Mouse (Mus musculus) left cerebral cortex, postnatal 25 days (tissue): ENCODE results near the gene Cmpk1. TPM values are rescaled to one million over a fixed set of nuclear protein-coding genes. Genes with fewer than 3 reads are reported as not detected.
"Not testable (repeated sequence)": the region's sequence is repeated elsewhere in the genome, so short reads cannot be mapped to it uniquely, and the experiment has no call there.

Source experiments
- DNase-seq, 2 experiments: peaks; one replicate each; pipeline ENCODE4 v3.0.0; 2022; ENCODE audit warnings: low spot score in 2 of 2, mixed read lengths in 1 of 2
- intact Hi-C: fragments of 180-260 bp; cut with DNase I; formaldehyde crosslinking; loops from one replicate; pipeline ENCODE4 v1.15.1; 2025
- total RNA-seq, 2 experiments: library from RNA; stranded (reverse); gene quantifications; 2 replicates each; pipeline ENCODE4 v1.2.3; 2021

The Cmpk1 gene
- total RNA-seq, result 10 to 100 TPM; 81.5 to 91.3 TPM

GRCm38 (mm10) chr4:114986591-114987432, at the start of gene Cmpk1:
Cmpk1 (minus strand) TSS chr4:114987241.
- intact Hi-C loops, result loop anchor here (1.0 kb wide), 1 partner anchor 12 kb away; no protein-coding TSS in a partner anchor
- peak; percentile 83 to 86 for DNase-seq

- intact Hi-C loops, result no loop called here
- DNase-seq, result no peak
Measured at GRCm38 (mm10) chr4:115035043-115035442, 48.0 kb upstream of the Cmpk1 start.

DNA sequence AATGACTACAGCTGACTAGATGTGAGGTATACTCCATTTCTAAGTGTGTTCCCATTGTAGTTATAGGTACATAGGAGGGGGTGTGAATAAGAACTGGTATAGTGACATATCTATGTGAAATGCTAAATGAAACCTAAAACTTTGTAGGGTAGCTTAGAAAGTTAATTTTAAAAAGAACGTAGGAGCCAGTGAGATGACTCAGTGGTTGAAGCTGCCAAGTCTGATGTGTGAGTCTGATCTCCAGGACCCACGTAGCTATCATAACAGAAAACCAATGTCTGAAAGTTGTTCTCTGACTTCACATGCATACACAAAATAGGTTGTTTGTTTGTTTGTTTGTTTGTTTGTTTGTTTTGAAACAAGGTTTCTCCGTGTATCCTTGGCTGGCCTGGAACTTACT, 33.0 kb upstream of the Cmpk1 start:
- peak in 1 of 2 experiments; percentile 62 for DNase-seq
- intact Hi-C loops, result no loop called here

DNA sequence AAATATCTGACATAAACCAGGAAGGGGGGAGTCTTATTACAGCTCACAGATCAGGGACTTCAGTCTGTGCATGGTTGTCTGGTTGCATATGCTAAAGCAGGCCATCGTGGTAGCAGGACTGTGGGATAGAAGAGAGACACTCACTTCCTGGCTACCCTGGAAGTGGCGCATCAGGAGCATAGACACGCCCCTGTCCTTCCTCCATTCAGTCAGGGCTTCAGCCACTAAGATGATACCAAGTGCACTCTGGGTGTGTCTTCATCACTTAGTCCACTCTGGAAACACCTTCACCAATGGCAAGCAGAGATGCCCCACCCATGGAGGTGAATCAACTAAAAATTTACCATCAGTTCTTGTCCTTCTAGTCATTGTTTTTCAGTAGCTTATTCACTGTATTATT, 27.2 kb upstream of the Cmpk1 start:
- intact Hi-C loops, result no loop called here
- no peak for DNase-seq

- intact Hi-C loops, result no loop called here
- DNase-seq, result no peak
Measured at GRCm38 (mm10) chr4:115000429-115000795, 13.4 kb upstream of the Cmpk1 start.

DNA sequence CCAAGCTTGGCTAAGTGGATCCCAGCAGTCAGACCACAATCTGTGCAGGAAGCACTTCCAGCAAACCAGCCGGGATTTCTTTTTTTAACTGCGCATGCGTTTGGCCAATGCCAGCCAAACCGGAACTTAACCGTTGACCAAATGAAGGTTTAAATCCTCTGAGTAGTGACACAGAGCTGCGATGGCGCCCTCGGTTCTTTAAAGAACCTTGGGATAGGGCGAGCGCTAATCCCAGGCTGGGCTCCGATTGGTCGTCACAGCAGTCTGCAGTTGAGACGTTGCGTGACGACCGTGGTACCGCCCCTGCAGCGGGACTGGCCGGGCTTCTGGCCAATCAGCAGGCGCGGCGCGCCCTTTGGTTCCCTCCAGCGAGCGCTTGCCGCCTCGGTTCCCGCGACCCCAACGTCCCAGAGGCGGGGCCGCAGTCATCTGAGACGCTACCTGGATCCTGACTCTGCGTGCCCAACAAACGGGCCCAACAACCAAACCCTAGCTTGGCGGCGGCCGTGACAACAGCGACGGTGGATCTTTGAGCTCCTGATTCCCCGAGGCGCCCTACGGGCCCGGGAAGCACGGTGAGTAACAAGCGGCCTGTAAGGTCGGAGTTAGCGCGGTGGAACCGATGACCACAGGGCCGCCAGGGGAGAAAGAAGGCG, 12.9 kb upstream of the Cmpk1 start, which contains the start of gene Stil:
Gene Stil, plus strand, starts transcription at position 387 of the 656 bp plus-strand sequence.
- DNase-seq, result peak; percentile 94 to 99
- intact Hi-C loops, result loop anchor here (1.0 to 5.0 kb wide), 2 partner anchors 13 to 97 kb away; partner anchors contain the start of gene Cmpk1

DNA sequence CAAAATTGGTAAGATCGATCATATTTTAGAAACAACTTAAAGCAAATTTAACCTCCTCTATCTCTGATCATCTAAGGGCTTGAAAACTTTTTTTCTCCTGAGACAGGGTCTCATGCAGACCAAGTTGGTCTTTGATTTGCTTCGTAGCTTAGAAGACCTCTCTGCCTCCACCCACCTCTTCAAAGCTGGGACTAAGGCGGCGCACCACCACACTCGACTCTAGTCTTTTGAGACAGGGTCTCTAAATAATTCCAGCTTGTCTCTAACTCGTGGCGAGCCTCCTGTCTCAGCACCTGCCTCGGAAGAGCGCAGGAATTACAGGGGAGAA, 12.4 kb upstream of the Cmpk1 start:
- intact Hi-C loops, result loop anchor here (1.0 to 5.0 kb wide), 2 partner anchors 12 to 98 kb away; partner anchors contain the start of gene Cmpk1

GRCm38 (mm10) chr4:114997051-114997450, 10.0 kb upstream of the Cmpk1 start:
- intact Hi-C loops, result loop anchor here (5.0 kb wide), 1 partner anchor 100 kb away; no protein-coding TSS in a partner anchor
- peak; percentile 11 to 33 for DNase-seq

More for the DNA sequence above, 12.4 kb upstream of the Cmpk1 start:
- no peak for DNase-seq

DNA sequence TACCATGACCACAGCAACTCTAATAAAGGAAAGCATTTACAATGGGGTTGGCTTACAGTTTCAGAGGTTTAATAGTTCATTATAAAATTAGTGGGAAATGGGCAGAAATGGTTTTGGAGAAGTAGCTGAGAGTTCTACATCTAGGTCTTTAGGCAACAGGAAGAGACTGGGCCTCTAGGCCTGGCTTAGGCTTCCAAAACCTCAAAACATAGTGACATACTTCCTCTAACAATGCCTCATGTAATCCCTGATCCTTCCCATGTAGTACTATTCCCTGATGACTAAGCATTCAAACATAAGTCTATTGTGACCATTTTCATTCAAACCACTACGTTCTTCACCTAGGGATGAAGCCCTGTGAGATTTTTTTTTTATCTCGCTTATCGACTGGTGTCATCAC, 7.2 kb upstream of the Cmpk1 start:
- intact Hi-C loops, result no loop called here

GRCm38 (mm10) chr4:114986211-114986590, 840 bp downstream of the Cmpk1 start:
- peak in 1 of 2 experiments; percentile 4 for DNase-seq
- intact Hi-C loops, result no loop called here

More for the DNA sequence above, 7.2 kb upstream of the Cmpk1 start:
- no peak for DNase-seq

DNA sequence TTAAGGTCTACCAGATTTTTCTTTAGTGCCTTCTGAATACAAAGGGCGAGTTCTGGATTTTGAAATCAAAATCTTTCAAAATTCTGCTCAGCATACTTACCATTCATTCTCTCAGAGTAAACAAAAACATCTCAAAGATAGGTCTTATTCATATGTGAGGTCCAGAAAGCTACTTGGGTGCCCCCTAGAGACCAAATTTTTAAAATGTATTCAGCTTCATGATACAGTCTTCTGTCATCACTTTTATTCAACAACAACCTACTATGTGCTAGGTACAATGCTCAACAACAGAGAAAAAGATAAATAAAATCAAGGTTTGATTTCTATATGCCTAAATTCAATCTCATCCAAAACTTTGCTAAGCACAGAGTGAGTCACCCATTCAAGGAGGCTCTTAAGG, 4.0 kb downstream of the Cmpk1 start:
- DNase-seq, result peak in 1 of 2 experiments; percentile 12
- intact Hi-C loops, result no loop called here

DNA sequence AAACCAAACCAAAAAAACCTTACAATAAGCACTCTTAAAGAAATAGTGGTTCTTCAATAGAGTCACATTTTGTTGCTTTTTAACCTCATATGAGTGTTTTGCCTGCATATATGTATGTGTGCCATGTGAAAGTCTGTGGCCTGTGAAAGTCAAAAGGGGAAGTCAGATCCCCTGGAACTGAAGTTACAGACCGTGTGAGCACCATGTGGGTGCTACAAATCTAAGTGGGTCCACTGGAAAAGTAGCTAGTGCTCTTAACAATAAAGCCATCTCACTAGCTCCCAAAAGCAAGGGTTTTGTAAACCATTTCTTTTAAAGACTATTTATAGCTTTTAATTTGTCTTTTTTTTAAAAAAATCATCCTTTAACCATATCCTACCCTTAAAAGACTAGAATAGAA, 4.4 kb downstream of the Cmpk1 start:
- DNase-seq, result no peak
- intact Hi-C loops, result no loop called here

- intact Hi-C loops, result no loop called here
- no peak for DNase-seq
Measured at GRCm38 (mm10) chr4:114973229-114973740, 13.8 kb downstream of the Cmpk1 start.

- intact Hi-C loops, result no loop called here
Measured at GRCm38 (mm10) chr4:114970736-114971135, 16.3 kb downstream of the Cmpk1 start.

DNA sequence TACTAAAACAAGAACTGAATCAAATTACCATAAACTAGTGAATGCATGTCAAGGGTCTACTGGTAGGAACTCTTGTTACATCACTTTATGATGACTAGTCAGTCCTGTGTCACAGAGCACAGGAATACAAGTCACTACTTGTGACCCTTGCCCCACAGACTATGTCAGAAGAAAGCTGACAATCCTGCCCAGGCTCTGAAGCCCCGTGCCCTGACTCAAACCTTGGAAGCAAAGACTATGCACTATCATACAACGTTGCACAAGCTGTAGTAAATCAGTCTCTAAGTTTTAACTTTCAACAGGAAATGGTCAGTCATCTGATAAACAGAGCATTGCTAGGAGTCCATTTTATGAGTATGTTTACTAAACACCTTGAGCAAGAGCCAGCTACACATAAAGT, 26.2 kb downstream of the Cmpk1 start:
- DNase-seq, intact Hi-C loops: not testable (repeated sequence)

More at GRCm38 (mm10) chr4:114970736-114971135, 16.3 kb downstream of the Cmpk1 start:
- no peak for DNase-seq

GRCm38 (mm10) chr4:114959533-114959932, 27.5 kb downstream of the Cmpk1 start:
- intact Hi-C loops, result no loop called here

GRCm38 (mm10) chr4:114958786-114959185, 28.3 kb downstream of the Cmpk1 start:
- DNase-seq, result no peak

More at GRCm38 (mm10) chr4:114959533-114959932, 27.5 kb downstream of the Cmpk1 start:
- no peak for DNase-seq

DNA sequence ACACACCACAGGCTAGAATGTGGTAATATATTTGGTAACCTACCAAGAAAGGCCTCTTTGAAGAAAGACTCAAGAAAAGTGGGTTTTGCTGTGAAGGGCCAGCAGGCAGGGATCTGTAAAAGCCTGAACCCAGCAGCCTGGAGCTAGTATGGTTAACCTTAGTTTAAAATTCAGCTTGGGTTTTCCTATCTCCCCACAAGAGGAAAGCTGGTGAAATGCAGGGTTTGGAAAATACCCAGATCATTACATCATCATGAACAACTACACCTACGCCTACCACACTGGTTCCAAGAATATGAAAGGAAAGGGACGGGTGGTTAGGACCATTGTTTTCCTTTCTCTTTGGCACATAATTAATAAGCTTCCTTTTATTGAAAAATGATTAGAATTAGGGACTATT, 28.8 kb downstream of the Cmpk1 start:
- peak in 1 of 2 experiments; percentile 23 for DNase-seq
- intact Hi-C loops, result no loop called here

More at GRCm38 (mm10) chr4:114958786-114959185, 28.3 kb downstream of the Cmpk1 start:
- intact Hi-C loops, result no loop called here

DNA sequence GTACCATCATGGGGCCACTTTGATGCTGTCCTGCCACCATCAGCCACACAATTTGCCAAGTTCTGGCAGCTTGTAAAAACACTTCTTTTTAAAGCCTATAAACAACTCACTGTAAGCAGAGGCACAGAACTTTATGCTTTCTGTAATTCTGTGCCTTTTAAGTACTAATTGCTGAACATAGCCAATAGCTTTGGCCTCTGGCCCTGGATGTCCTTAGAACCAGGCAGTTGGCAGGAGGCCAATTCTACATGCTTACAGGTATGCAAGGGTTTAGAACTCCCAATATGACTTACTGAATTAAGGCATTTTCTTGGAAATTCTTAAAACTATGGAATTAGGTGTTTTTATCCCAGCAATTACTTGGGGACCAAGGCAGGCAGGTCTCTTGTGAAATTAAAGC, 29.6 kb downstream of the Cmpk1 start:
- intact Hi-C loops, result no loop called here
- DNase-seq, result no peak

- intact Hi-C loops, result no loop called here
- DNase-seq, result no peak
Measured at GRCm38 (mm10) chr4:114953172-114953571, 33.9 kb downstream of the Cmpk1 start.
